ENCODE assay signal across 17 mouse cellular contexts in genomic region chr6:21823694-21824093, GRCm38 (mm10). TPM values are rescaled to one million over a fixed set of nuclear protein-coding genes. Genes with fewer than 3 reads are reported as not detected.
DNase-seq lines count a peak whose midpoint lies in the region; ATAC-seq and TF ChIP-seq lines count a peak whose summit lies in the region.
"Had no signal": no experiment of that assay in that cellular context is flagged by ENCODE, and none has a peak within 500 bp of the region (broad histone marks: within the 10 kb centered on the region; RNA-seq: fewer than 3 reads in every experiment).

No protein-coding gene starts in this region.

- peak overlapping the region; percentile 34 for H3K4me2 ChIP-seq in kidney, embryonic 14.5 days (replicated peaks; ENCODE audit: low read depth, low read length)
- peak overlapping the region; percentile 39 for H3K4me2 ChIP-seq in lung, postnatal 0 days (replicated peaks; ENCODE audit: low read depth, low read length)
- peak overlapping the region; percentile 39 for H3K4me2 ChIP-seq in stomach, embryonic 15.5 days
- H3K4me2 ChIP-seq: hindbrain, embryonic 12.5 days had no signal

- H3K9ac ChIP-seq in kidney, embryonic 14.5 days (ENCODE audit: low read depth, low read length), result no peak overlapping the region
- H3K9ac ChIP-seq in lung, postnatal 0 days (replicated peaks; ENCODE audit: low read depth), result no peak overlapping the region
- H3K9ac ChIP-seq in stomach, embryonic 15.5 days, result no peak overlapping the region
- H3K9ac ChIP-seq: forebrain, postnatal 0 days; hindbrain, embryonic 12.5 days; liver, embryonic 14.5 days had no signal

- no peak overlapping the region for H3K4me3 ChIP-seq in heart, embryonic 10.5 days
- peak overlapping the region; percentile 1; the same call in 1 of the 2 replicates for H3K4me3 ChIP-seq in kidney, embryonic 14.5 days (ENCODE audit: low read length)
- no peak overlapping the region for H3K4me3 ChIP-seq in lung, postnatal 0 days (ENCODE audit: low read depth, low read length)
- no peak overlapping the region for H3K4me3 ChIP-seq in stomach, embryonic 15.5 days (replicated peaks)
- H3K4me3 ChIP-seq: erythroblast, embryonic 14.5 days; hindbrain, embryonic 12.5 days; left cerebral cortex, adult 2 months; megakaryocyte, embryonic 14.5 days had no signal

- H3K27ac ChIP-seq in heart, embryonic 10.5 days, result peak overlapping the region; percentile 52; the same call in 1 of the 2 replicates
- H3K27ac ChIP-seq in kidney, embryonic 14.5 days (ENCODE audit: low read depth, low read length), result peak overlapping the region; percentile 78; the same call in 1 of the 2 replicates
- no peak overlapping the region for H3K27ac ChIP-seq in lung, postnatal 0 days (ENCODE audit: low read length)
- H3K27ac ChIP-seq in stomach, embryonic 15.5 days, result peak overlapping the region; percentile 71
- H3K27ac ChIP-seq: hindbrain, embryonic 12.5 days; left cerebral cortex, adult 2 months; liver, embryonic 14.5 days had no signal

- no peak for TF ChIP-seq CTCF in lung, postnatal 0 days (IDR thresholded peaks at IDR 0.05)

- WGBS in heart, embryonic 10.5 days, result 92% methylated on average over 7 of the region's 7 CpGs
- 26% methylated on average over 7 of the region's 7 CpGs for WGBS in kidney, embryonic 14.5 days
- 82% methylated on average over 7 of the region's 7 CpGs for WGBS in lung, postnatal 0 days
- whole genome bisulfite sequencing in stomach, embryonic 15.5 days, result 75% methylated on average over 7 of the region's 7 CpGs

- no peaks in the 10 kb centered on the region for H3K36me3 ChIP-seq in heart, embryonic 10.5 days
- H3K36me3 ChIP-seq in kidney, embryonic 14.5 days (ENCODE audit: control insufficient read depth, insufficient read depth, low read length), result no peaks in the 10 kb centered on the region
- no peaks in the 10 kb centered on the region for H3K36me3 ChIP-seq in lung, postnatal 0 days (ENCODE audit: insufficient read depth, low read length)
- no peaks in the 10 kb centered on the region for H3K36me3 ChIP-seq in stomach, embryonic 15.5 days

- H3K9me3 ChIP-seq in heart, embryonic 10.5 days, result no peaks in the 10 kb centered on the region
- no peaks in the 10 kb centered on the region for H3K9me3 ChIP-seq in kidney, embryonic 14.5 days (ENCODE audit: control insufficient read depth, low read length)
- no peaks in the 10 kb centered on the region for H3K9me3 ChIP-seq in lung, postnatal 0 days (ENCODE audit: low read length)
- no peaks in the 10 kb centered on the region for H3K9me3 ChIP-seq in stomach, embryonic 15.5 days
- H3K9me3 ChIP-seq: hindbrain, embryonic 12.5 days; megakaryocyte, embryonic 14.5 days had no signal

- peaks cover 13% of the 10 kb centered on the region for H3K4me1 ChIP-seq in heart, embryonic 10.5 days
- peaks cover 10% of the 10 kb centered on the region for H3K4me1 ChIP-seq in kidney, embryonic 14.5 days (ENCODE audit: control insufficient read depth, insufficient read depth, low read length)
- H3K4me1 ChIP-seq in lung, postnatal 0 days (ENCODE audit: insufficient read depth, low read depth, low read length), result peaks cover 9% of the 10 kb centered on the region; the same call in 1 of the 2 replicates
- H3K4me1 ChIP-seq in stomach, embryonic 15.5 days, result peaks cover 12% of the 10 kb centered on the region
- H3K4me1 ChIP-seq: hindbrain, embryonic 12.5 days; megakaryocyte, embryonic 14.5 days had no signal

- no peak for TF ChIP-seq EP300 in lung, postnatal 0 days (IDR thresholded peaks at IDR 0.05)

- DNase-seq in heart, embryonic 10.5 days (ENCODE audit: low spot score), result no peak
- DNase-seq in heart, adult 9 months (ENCODE audit: low spot score in 2 of 2), result no peak
- no peak for DNase-seq in kidney, postnatal 25 days
- DNase-seq in lung, postnatal 0 days (ENCODE audit: low spot score), result no peak
- DNase-seq in lung, postnatal 25 days (ENCODE audit: low spot score), result no peak
- DNase-seq in cerebellum, postnatal 14 days, result no peak
- DNase-seq: cerebellum, adult 9-11 months; forebrain, postnatal 0 days; gastrocnemius, postnatal 10 days; thymus, adult 2 months had no signal

- peak; percentile 61; the same call in 1 of the 2 replicates for ATAC-seq in kidney, embryonic 14.5 days (ENCODE audit: low FRiP score, low TSS enrichment)
- ATAC-seq in lung, postnatal 0 days, result no peak
- no peak for ATAC-seq in stomach, embryonic 15.5 days (ENCODE audit: insufficient read depth, low FRiP score, low read depth)
- ATAC-seq: forebrain, postnatal 0 days had no signal

- no peaks in the 10 kb centered on the region for H3K27me3 ChIP-seq in heart, embryonic 10.5 days (ENCODE audit: insufficient read depth, poor library complexity, severe bottlenecking)
- no peaks in the 10 kb centered on the region for H3K27me3 ChIP-seq in kidney, embryonic 14.5 days (ENCODE audit: control insufficient read depth, insufficient read depth, low read length)
- H3K27me3 ChIP-seq in lung, postnatal 0 days (replicated peaks; ENCODE audit: insufficient read depth, low read length), result no peaks in the 10 kb centered on the region
- H3K27me3 ChIP-seq in stomach, embryonic 15.5 days (replicated peaks), result no peaks in the 10 kb centered on the region
- H3K27me3 ChIP-seq: hindbrain, embryonic 12.5 days; megakaryocyte, embryonic 14.5 days had no signal

RNA-seq across cellular contexts. Expression of gene Tspan12, which starts 28.6 kb away (rescaled TPM):
- 67.3 and 67.5 TPM in 2 replicates for polyA plus RNA-seq in heart, embryonic 10.5 days (2016; fragmentation: Nextera tagmentation; extraction: Ambion mirVana)
- polyA plus RNA-seq in kidney, embryonic 14.5 days (2014; fragmentation: Nextera tagmentation; extraction: Ambion mirVana), result 52.2 and 61.8 TPM in 2 replicates
- 84.2 and 85.5 TPM in 2 replicates for polyA plus RNA-seq in lung, postnatal 0 days (2015; fragmentation: Nextera tagmentation; extraction: Ambion mirVana)
- 73.1 and 76.7 TPM in 2 replicates for polyA plus RNA-seq in stomach, embryonic 15.5 days (2015; fragmentation: Nextera tagmentation; extraction: Ambion mirVana)
- polyA plus RNA-seq: erythroblast, embryonic 14.5 days had no signal
